Mouse (Mus musculus) lung, embryonic 14.5 days (tissue): ENCODE measurements around the gene Pp2d1. TPM values are rescaled to one million over a fixed set of nuclear protein-coding genes. Genes with fewer than 3 reads are reported as not detected.

ENCODE experiments used
- ATAC-seq: fragments of 200-750 bp; cut with Nextera tagmentation; 2 replicates; pipeline ENCODE4 v1.8.0; 2017; ENCODE audit warnings: mild to moderate bottlenecking, moderate TSS enrichment, moderate library complexity; ENCODE audit not compliant: insufficient read depth
- DNase-seq: peaks from one replicate; pipeline ENCODE4 v3.0.0-alpha.2; 2015
- H3K27ac ChIP-seq: fragments of 300-500 bp; sonication (generic); 2 replicates; pipeline ENCODE4 v1.5.1; 2014; ENCODE audit warnings: low read depth, mild to moderate bottlenecking, moderate library complexity
- H3K27me3 ChIP-seq: fragments of 300-500 bp; sonication (generic); 2 replicates; pipeline ENCODE4 v1.6.1; 2014; ENCODE audit warnings: low read length, control low read depth; ENCODE audit not compliant: insufficient read depth
- H3K36me3 ChIP-seq: fragments of 300-500 bp; sonication (generic); 2 replicates; pipeline ENCODE4 v1.6.1; 2014; ENCODE audit warnings: control low read depth; ENCODE audit not compliant: insufficient read depth
- H3K4me1 ChIP-seq: fragments of 300-500 bp; sonication (generic); 2 replicates; pipeline ENCODE4 v1.6.1; 2014; ENCODE audit warnings: antibody characterized with exemption, control low read depth; ENCODE audit not compliant: insufficient read depth
- H3K4me2 ChIP-seq: fragments of 300-500 bp; sonication (generic); 2 replicates; pipeline ENCODE4 v1.6.1; 2014; ENCODE audit warnings: mild to moderate bottlenecking
- H3K4me3 ChIP-seq: fragments of 300-500 bp; sonication (generic); 2 replicates; pipeline ENCODE4 v1.5.1; 2014; ENCODE audit warnings: low read depth, low read length
- H3K9ac ChIP-seq: fragments of 300-500 bp; sonication (generic); 2 replicates; pipeline ENCODE4 v1.6.1; 2014
- H3K9me3 ChIP-seq: fragments of 300-500 bp; sonication (generic); 2 replicates; pipeline ENCODE4 v1.6.1; 2016; ENCODE audit warnings: low read depth, low read length, control low read depth
- CTCF ChIP-seq: IDR thresholded peaks from 2 replicates; pipeline ENCODE4 v1.5.1; 2016; ENCODE audit warnings: antibody characterized with exemption, low read depth
- WGBS: fragments of 180-500 bp; shearing (Covaris S2); extraction: QIAGEN DNeasy Blood & Tissue Kit; methylation state at CpG from one replicate; pipeline ENCODE4 v1.1.7; 2014; 5-methylcytosine and 5-hydroxymethylcytosine counted together
- polyA plus RNA-seq: library from polyadenylated mRNA; unstranded; fragments of >200 nt; fragmentation: Nextera tagmentation; extraction: Ambion mirVana; gene quantifications from 2 replicates; pipeline ENCODE4 v1.2.1, GENCODE M21; 2014

Gene Pp2d1
- polyA plus RNA-seq, 1 experiment from 2014 or later = 0.25 TPM

DNA sequence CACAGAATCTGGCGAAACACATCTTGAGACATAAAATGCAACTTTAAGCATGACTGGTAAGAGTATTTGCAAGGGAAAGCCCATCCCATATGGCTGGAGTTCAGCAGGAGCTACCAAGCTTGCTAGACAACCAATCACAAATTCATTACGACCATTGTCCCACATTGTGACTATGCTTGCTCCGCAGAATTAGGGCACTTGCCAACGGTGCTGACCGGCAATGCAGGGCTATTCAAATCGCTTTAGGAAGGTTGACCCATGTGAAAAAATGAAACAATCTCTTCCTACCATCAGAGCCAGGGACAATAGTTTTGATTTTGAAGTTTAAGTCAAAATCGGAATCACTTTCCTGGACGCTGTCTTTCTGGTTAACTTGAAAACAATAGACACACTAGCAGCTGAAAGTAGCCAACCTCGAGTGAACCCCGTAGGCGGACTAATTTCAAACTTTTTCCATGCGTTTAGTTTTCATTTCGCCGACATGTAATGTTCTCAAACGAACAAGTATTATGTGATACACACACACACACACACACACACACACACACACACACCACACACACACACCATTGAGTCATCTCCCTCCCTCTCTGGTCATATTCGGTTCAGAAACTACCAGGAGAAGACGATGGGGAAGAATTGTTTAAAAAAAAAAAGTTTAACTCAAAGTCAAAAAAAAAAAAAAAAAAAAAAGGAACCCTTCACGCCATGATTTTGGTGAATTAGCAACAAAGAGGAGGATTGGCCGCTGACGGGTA, 27.1 kb upstream of the Pp2d1 start, which contains the start of gene Kat2b:
Gene Kat2b (plus strand): TSS at position 701 of the 758 bp plus-strand sequence.
- H3K4me1 ChIP-seq = peaks cover 15% of the 10 kb centered on the region
- peak within 1 kb of the TSS; percentile 92 for H3K27ac ChIP-seq
- peak; percentile 64 for DNase-seq
- ATAC-seq = no peak
- 4% methylated on average over 20 of the region's 20 CpGs for WGBS
- peak within 1 kb of the TSS; percentile 84 for H3K9ac ChIP-seq
- peak within 1 kb of the TSS; percentile 96 for H3K4me2 ChIP-seq
- no peaks in the 10 kb centered on the region for H3K27me3 ChIP-seq
- peak within 1 kb of the TSS; percentile 81 for H3K4me3 ChIP-seq
- H3K36me3 ChIP-seq = no peaks in the 10 kb centered on the region
- TF ChIP-seq CTCF = no peak
- no peaks in the 10 kb centered on the region for H3K9me3 ChIP-seq

GRCm38 (mm10) chr17:53564837-53565236, 25.6 kb upstream of the Pp2d1 start:
- Histone ChIP-seq H3K9me3 (no peaks in the 10 kb centered on the region), H3K36me3 (no peaks in the 10 kb centered on the region), H3K4me1 (peaks cover 12% of the 10 kb centered on the region), H3K27ac (no peak overlapping the region), H3K4me3 (no peak overlapping the region), H3K4me2 (no peak overlapping the region), H3K9ac (no peak overlapping the region), H3K27me3 (no peaks in the 10 kb centered on the region)
- DNase-seq = no peak
- no peak for TF ChIP-seq CTCF
- 69% methylated on average over 4 of the region's 4 CpGs for WGBS
- ATAC-seq = no peak

DNA sequence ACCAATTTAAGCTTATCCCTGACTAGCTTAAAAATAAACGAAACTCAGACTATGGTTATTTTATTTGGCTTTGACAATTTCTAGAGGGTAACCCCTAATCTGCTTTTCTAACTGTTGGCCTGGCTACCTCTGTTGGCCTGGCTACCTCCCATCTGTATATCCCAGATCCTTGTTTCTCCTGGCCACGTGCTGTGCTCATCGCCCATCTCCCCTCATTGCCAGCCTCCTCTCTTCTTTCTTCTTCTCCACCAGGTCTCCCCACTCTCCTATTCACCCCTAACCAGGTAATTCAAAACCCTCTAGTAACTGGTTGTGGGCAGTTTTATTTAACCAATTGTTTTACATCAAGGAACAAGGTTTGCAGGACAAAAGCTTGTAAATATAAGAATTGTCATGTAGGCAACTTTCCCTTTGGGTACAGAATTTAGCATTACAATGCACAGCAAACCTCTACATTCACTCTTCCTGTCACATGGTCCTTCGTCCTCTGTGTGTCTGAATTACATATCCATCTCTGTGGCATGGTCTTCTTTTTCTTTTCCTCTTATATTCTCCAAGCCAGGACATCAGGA, 22.3 kb upstream of the Pp2d1 start:
- Histone ChIP-seq H3K4me2 (no peak overlapping the region), H3K27ac (no peak overlapping the region), H3K36me3 (no peaks in the 10 kb centered on the region), H3K9me3 (no peaks in the 10 kb centered on the region), H3K4me3 (no peak overlapping the region), H3K27me3 (no peaks in the 10 kb centered on the region), H3K4me1 (no peaks in the 10 kb centered on the region), H3K9ac (no peak overlapping the region)
- DNase-seq (no peak), ATAC-seq (no peak)
- 82% methylated on average over 4 of the region's 4 CpGs for WGBS
- TF ChIP-seq CTCF = no peak

DNA sequence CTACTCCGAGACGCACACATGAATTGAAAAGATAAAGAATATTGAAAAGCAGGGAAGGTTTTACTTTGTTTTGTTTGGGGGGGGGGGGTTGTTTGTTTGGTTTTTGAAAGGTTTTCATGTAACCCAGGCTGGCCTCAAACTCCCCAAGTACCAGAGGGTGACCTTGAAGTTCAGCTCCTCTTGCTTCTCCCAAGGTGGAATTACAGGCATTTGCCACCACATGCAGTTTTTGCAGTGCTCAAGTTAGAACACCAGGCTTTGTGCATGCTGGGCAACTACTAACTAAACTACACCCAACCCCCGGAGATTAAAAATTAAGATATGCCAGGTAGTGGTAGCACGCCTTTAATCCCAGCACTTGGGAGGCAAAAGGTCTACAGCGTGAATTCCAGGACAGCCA, 20.4 kb upstream of the Pp2d1 start:
- 79% methylated on average over 5 of the region's 5 CpGs for WGBS
- TF ChIP-seq CTCF = no peak
- Histone ChIP-seq H3K27ac (no peak overlapping the region), H3K9me3 (no peaks in the 10 kb centered on the region), H3K4me1 (no peaks in the 10 kb centered on the region), H3K36me3 (no peaks in the 10 kb centered on the region), H3K27me3 (no peaks in the 10 kb centered on the region), H3K4me2 (no peak overlapping the region), H3K9ac (no peak overlapping the region), H3K4me3 (no peak overlapping the region)
- ATAC-seq = no peak
- DNase-seq = no peak

GRCm38 (mm10) chr17:53557443-53557842, 18.2 kb upstream of the Pp2d1 start:
- H3K4me3 ChIP-seq = no peak overlapping the region
- WGBS = 55% methylated on average over 3 of the region's 3 CpGs
- ATAC-seq (no peak), DNase-seq (no peak)
- H3K4me1 ChIP-seq = no peaks in the 10 kb centered on the region
- H3K9me3 ChIP-seq = no peaks in the 10 kb centered on the region
- TF ChIP-seq CTCF = no peak
- H3K9ac ChIP-seq = no peak overlapping the region
- H3K36me3 ChIP-seq = no peaks in the 10 kb centered on the region
- no peaks in the 10 kb centered on the region for H3K27me3 ChIP-seq
- H3K4me2 ChIP-seq = no peak overlapping the region
- no peak overlapping the region for H3K27ac ChIP-seq

- Histone ChIP-seq H3K4me2 (no peak overlapping the region), H3K36me3 (no peaks in the 10 kb centered on the region), H3K9ac (no peak overlapping the region), H3K27me3 (no peaks in the 10 kb centered on the region), H3K9me3 (no peaks in the 10 kb centered on the region), H3K4me1 (no peaks in the 10 kb centered on the region), H3K4me3 (no peak overlapping the region), H3K27ac (no peak overlapping the region)
- 69% methylated on average over 3 of the region's 3 CpGs for WGBS
- TF ChIP-seq CTCF = no peak
- DNase-seq = no peak
- ATAC-seq = no peak
Measured at GRCm38 (mm10) chr17:53554813-53555212, 15.6 kb upstream of the Pp2d1 start.

GRCm38 (mm10) chr17:53554088-53554487, 14.8 kb upstream of the Pp2d1 start:
- Histone ChIP-seq H3K9ac (no peak overlapping the region), H3K36me3 (no peaks in the 10 kb centered on the region), H3K4me1 (no peaks in the 10 kb centered on the region), H3K4me3 (no peak overlapping the region), H3K27me3 (no peaks in the 10 kb centered on the region), H3K4me2 (no peak overlapping the region), H3K27ac (no peak overlapping the region), H3K9me3 (no peaks in the 10 kb centered on the region)
- peak; percentile 9 for DNase-seq
- ATAC-seq = no peak
- WGBS = 63% methylated on average over 4 of the region's 4 CpGs
- TF ChIP-seq CTCF = peak; percentile 39
